Mouse (Mus musculus): ENCODE results near the gene Plek. TPM values are rescaled to one million over a fixed set of nuclear protein-coding genes. Genes with fewer than 3 reads are reported as not detected.

Plek gene
- total RNA-seq, 2 experiments from 2014 or later = 4.5 to 5.5 TPM

DNA sequence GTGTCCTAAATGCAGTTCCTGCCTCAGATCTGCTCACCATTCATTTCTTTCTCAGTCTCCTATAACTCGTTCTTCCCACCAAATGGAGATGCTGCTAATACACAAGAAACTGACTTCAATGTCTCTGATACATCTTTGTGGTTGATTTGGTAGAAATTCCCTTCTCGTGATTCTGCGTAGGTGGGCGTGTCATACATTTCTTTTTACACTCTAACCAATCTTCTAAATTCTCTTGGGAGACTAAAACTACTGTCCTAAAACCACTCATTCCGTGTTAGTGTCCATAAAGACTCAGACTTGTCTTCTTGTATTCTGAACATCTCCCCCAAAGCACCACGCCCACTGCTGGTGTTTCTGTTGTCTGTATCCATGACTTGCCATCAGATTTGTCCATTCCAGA is 95.2 kb downstream of the Plek start:
- no peak for DNase-seq (ENCODE audit: low spot score in 2 of 2)
- intact Hi-C loops (cut with DNase I) = no loop called here

DNA sequence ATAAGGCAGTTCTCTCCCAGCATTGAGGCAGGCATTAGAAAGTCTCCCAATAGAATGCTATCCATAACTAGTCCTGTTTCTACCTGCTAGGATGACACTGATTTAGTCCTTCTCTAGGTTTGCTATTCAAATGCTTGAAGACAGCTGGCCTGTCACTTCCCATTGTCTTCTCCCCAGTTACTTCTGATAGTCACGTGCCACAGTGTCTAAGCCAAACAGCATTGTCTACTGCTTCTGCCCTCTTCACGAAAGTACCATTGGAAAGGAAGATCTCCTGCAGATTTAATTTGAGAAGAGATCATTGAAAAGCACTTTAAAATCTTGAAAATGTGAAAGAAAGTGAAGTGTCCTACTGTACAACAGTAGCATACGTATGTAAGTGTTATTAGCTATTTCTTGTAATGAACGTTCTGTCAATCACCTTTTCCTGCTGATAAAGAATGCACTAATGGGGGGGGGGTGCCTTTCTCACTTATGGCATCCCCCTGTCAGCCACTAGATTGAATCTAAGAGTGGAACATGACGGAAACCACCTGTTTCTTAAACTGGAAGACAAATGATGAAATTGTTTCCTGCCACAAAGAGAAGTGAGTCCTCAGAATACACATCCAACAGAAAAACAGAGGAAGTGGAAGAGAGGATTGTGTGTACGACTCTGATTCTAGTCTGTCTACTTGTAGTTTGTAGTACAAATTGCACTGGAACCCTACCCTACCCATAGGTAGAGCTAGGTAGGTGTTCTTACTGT is 95.9 kb downstream of the Plek start:
- intact Hi-C loops (cut with DNase I) = no loop called here
- no peak for DNase-seq (ENCODE audit: low spot score in 2 of 2)

DNA sequence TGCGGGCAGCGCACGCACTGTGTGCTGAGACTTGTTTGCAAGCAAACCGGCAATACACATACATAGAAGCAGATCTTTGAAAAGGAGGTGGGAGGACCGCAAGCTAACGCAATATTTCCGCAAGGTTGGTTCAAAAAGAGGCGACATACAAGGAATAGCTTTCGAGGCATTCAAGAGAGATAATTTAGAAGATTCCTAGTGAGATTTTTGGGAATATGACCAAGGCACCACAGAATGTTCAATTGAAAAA is 100.5 kb downstream of the Plek start:
- intact Hi-C loops (cut with DNase I) = no loop called here
- no peak for DNase-seq (ENCODE audit: low spot score in 2 of 2)

DNA sequence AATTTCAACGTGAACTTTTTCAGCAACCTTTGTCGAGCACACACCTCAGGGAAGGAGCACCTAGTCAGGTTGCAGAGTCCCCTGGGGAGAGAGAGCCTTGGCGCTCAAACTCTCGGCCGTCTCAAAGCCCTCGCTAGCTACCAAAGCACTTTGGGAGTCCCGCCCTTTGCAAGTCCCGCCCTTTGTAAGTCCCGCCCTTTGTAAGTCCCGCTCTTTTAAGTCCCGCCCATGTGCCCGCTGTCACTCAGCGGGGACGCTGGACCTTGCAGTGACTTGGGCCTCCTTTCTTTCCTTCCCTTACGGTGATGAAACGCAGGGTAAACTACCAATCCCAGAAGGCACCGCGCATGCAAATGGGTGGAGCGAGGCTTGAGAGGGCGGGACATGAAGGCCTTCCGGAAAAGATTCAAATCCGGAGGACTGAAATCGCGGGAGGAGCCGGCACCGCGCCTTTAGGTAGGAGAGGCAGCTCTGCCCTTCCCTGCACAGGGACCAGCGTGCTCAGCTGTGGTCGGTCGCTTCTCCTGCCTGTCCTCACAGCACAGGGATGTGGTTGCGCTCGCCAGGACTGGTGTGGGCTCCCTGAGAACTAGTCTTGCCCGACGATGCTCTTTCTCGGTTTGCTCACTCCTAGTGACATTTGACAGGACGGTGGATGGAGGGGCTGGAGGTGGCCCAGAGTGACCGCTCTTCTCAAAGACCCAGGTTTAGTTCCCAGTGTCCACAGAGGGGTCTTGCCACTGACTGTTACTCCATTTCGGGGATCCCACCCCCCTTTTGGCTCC is 101.0 kb downstream of the Plek start, which contains the start of gene Fbxo48:
Fbxo48 (plus strand) TSS at position 400 of the 785 bp plus-strand sequence.
- intact Hi-C loops (cut with DNase I) = no loop called here
- DNase-seq (ENCODE audit: low spot score in 2 of 2) = peak; percentile 95 to 96

DNA sequence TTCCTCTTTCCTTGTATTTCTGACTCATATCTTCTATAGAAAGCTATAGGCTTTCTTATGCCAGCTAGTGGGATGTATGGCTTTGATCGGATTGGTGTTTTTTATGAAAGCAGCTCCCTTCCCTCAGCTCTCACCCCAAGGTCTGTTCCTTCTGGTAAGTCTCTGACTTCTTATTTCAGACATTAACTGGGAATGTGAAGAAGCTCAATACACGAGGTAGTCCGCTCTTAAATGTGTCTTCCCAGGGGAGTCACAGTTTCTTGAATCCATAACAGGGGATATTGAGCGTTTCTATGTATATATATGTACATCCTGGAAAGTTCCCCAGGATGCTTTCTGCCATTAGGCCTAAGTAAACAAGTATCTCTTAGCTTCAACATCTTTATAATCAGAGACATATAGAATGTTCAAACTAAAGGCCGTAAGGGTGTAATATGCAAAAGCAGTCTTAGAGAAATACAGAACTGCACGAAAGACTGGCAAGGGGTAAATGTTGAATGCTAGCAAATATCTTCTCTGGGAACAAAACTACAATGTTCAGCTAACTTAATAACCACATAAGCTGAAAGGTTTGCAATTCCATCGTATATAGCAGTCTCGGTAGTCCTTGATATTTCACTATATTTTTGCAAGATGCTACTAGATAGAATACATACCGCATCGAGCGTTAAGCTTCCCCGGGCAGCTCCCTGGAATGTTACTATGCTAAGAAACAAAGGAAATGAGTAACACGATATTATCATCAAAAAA is 101.8 kb downstream of the Plek start:
- intact Hi-C loops (cut with DNase I) = no loop called here
- DNase-seq (ENCODE audit: low spot score in 2 of 2) = no peak

DNA sequence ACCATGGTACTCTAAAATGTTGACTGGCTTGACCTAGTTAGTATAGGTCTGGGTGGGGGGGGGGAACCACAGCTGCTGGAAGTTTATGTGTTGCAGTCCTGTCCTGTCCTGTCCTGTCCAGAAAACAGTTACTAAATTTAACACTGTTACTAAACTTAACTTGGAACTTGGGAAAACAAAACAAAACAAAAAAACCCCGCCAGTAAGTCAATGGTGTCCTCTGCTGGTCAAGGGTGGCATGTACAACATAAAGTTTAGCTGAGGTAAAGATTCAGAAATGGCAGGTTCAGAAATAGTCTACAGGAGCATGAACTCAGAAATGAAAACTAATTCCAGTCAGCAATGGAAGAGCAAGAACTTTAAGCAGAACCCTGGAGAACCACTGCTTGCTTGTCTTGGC is 103.4 kb downstream of the Plek start:
- intact Hi-C loops (cut with DNase I) = loop anchor here (1.0 kb wide), 1 partner anchor 423 kb away; no protein-coding TSS in a partner anchor
- peak; percentile 28 to 37 for DNase-seq (ENCODE audit: low spot score in 2 of 2)

DNA sequence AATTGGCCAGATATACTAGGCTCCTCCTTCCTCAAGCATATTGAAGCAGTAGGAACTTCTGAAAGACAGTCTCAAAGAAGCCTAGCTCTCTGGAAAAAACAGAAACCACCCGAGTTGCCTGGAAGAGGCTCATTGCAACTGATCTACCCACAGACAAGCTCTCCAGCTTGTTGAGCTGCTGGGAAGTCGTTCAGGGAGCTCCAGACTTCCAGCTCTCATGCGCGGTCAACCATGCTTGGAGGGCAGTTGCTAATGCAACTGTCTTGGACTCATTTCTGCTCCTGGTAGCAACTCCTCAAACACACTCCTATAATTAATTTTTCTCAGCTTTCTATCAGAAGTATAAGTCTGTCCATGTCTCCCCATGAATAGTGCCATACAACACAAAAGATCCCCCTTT is 109.2 kb downstream of the Plek start:
- DNase-seq (ENCODE audit: low spot score in 2 of 2) = no peak
- intact Hi-C loops (cut with DNase I) = no loop called here

DNA sequence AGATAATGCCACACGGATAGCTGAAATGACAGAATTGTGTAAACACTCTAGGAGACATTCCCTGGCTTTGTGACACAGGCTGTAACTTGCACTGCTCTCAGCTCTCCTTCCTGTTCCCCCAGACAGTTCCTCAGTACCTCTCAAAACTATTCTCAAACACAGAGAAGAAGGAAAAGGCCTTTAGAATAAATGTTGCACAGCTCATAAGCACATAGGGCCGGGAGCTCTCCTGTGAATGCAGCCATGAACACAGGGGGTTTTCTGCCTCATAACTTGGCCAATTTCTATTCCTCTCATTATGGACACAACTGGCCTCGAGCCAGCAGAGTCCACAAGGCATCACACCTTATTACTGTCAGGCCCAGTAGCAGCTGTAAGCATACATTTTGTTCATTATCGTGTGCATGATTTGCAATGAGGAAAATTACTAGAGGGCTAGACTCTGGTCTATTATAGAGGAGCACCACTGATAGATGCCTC is 110.2 kb downstream of the Plek start:
- intact Hi-C loops (cut with DNase I) = no loop called here
- DNase-seq (ENCODE audit: low spot score in 2 of 2) = no peak

DNA sequence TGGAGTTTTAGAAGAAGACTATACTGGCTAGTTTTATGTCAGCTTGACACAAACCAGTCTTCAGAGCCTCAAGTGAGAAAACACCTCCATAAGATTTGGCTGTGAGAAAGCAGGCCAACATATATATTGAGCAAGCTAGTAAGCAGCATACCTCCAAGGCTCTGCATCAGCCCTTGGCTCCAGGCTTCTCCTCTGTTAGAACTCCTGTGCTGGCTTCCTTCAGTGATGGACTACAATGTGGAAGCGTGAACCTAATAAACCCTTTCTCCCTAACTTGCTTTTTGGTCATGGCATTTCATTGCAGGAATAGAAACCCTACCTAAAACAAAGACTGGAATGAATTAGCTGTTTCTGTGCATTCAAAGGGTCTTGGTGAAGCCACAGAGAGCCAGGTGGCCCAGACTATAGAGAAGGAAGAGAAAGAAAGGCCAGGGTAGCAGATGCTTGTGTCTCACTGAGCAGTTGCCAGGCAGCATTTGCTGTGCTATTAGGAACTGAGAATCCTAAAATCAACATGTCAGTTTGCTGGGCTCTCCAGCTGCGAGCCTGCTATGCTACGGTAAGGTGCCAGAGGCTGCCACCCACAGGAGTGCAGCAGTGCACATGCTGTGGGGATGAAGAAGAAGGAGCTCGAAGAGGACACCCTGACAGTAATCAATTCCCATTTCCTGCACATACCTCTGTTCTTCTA is 110.9 kb downstream of the Plek start:
- peak; percentile 31 to 33 for DNase-seq (ENCODE audit: low spot score in 2 of 2)
- intact Hi-C loops (cut with DNase I) = no loop called here

DNA sequence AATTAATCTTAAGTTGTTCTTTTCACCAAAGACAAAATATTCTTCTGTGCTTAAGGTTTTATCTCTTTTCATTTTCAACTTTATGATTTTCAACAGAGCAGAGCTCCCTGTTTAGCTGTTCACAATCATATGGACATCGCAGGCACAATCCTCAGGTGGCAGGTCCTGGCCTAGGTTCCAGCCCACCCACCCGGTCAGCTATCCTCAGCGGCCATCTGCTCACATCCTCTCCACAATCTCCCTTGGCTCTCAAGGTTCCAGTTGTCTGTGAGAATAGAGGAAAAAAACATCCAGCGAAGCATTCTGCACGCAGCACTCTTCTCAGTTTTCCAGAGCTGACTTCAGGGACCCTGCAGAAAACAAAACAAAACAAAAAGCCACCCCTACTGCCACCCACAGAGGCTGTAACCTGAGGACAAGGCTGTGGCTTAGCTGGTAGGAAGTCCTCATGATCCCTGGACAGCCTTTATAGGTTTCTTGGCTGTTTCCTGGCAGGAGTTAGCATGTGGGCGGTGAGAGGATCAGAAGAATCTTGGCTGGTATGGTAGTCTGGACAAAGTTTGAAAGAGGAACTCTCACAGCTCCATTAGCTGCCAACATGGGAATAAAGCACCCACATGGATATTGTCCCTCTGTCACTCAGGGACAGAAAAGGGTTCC is 116.5 kb downstream of the Plek start:
- no peak for DNase-seq (ENCODE audit: low spot score in 2 of 2)
- intact Hi-C loops (cut with DNase I) = no loop called here

DNA sequence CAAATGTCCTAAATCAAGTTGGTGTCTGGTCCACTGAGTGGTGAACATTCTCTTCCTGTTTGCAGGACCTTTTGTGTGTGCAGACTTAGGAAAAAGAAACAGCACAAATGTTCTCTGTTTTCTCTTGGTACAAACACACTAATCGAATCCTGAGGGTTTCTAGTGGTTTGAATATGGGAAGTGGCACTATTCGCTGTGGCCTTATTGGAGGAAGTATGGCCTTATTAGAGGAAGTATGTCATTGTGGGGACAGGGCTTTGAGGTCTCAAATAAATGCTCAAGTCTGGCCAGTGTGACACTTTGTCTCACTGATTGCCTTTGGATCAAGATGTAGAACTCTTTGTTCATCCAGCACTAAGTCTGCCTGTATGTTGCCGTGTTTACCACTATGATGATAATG is 120.0 kb downstream of the Plek start:
- intact Hi-C loops (cut with DNase I) = no loop called here
- DNase-seq (ENCODE audit: low spot score in 2 of 2) = no peak

Other genes with a start within 250 kb of the Plek start
- gene Fbxo48, start 101.0 kb downstream of the Plek start, total RNA-seq (2021) = 1 to 10 TPM; 1.1 to 1.7 TPM
- 100 to 1,000 TPM; 151 to 156 TPM for gene Cnrip1, start 795 bp downstream of the Plek start, total RNA-seq (2021)
- 100 to 1,000 TPM; 697 to 717 TPM for gene Ppp3r1, start 106.9 kb upstream of the Plek start, total RNA-seq (2021)
- gene Wdr92, start 129.7 kb upstream of the Plek start, total RNA-seq (2021) = 1 to 10 TPM; 6.0 to 6.8 TPM
- 10 to 100 TPM; 24.4 to 29.9 TPM for gene Pno1, start 159.2 kb upstream of the Plek start, total RNA-seq (2021)
- gene C1d, start 205.2 kb upstream of the Plek start, total RNA-seq (2021) = 10 to 100 TPM; 46.7 to 57.0 TPM

Data from left cerebral cortex, postnatal 14 days (tissue).